Mouse (Mus musculus) urinary bladder, adult 2 months (tissue): Measurements from ENCODE around the gene Myrfl. TPM values are rescaled to one million over a fixed set of nuclear protein-coding genes. Genes with fewer than 3 reads are reported as not detected.

Source experiments
- DNase-seq: peaks from one replicate; pipeline ENCODE4 v3.0.0; 2022; ENCODE audit warnings: low spot score
- polyA plus RNA-seq: library from polyadenylated mRNA; depleted of rRNA; stranded (reverse); fragments of >200 nt; gene quantifications from 2 replicates; pipeline ENCODE4 v1.2.3, GENCODE M21; 2012; rRNA removed

Myrfl gene
- polyA plus RNA-seq, 1 experiment: not detected

- no peak for DNase-seq
These were observed 136.9 kb downstream of the Myrfl start for GRCm38 (mm10) chr10:116759816-116760215.

GRCm38 (mm10) chr10:116755881-116756581 lies 140.7 kb downstream of the Myrfl start:
- no peak for DNase-seq

GRCm38 (mm10) chr10:116754940-116755339 lies 141.8 kb downstream of the Myrfl start:
- no peak for DNase-seq

GRCm38 (mm10) chr10:116750895-116751294 lies 145.8 kb downstream of the Myrfl start:
- DNase-seq: no peak

GRCm38 (mm10) chr10:116750062-116750461 lies 146.7 kb downstream of the Myrfl start:
- DNase-seq: no peak

GRCm38 (mm10) chr10:116748681-116749080 lies 148.0 kb downstream of the Myrfl start:
- DNase-seq: no peak

GRCm38 (mm10) chr10:116746281-116747011 lies 150.3 kb downstream of the Myrfl start:
- DNase-seq: no peak

- DNase-seq: no peak
These were observed 154.0 kb downstream of the Myrfl start for GRCm38 (mm10) chr10:116742696-116743095.

- DNase-seq: no peak
These were observed 154.5 kb downstream of the Myrfl start for GRCm38 (mm10) chr10:116742189-116742588.

GRCm38 (mm10) chr10:116741343-116741742 lies 155.4 kb downstream of the Myrfl start:
- DNase-seq: no peak

GRCm38 (mm10) chr10:116740073-116740472 lies 156.6 kb downstream of the Myrfl start:
- DNase-seq: no peak

GRCm38 (mm10) chr10:116738533-116738932 lies 158.2 kb downstream of the Myrfl start:
- no peak for DNase-seq

- DNase-seq: no peak
These were observed 161.1 kb downstream of the Myrfl start for GRCm38 (mm10) chr10:116735607-116736006.

GRCm38 (mm10) chr10:116733651-116734050 lies 163.1 kb downstream of the Myrfl start:
- no peak for DNase-seq

- no peak for DNase-seq
These were observed 166.6 kb downstream of the Myrfl start for GRCm38 (mm10) chr10:116730033-116730652.

- no peak for DNase-seq
These were observed 167.9 kb downstream of the Myrfl start for GRCm38 (mm10) chr10:116728860-116729259.

GRCm38 (mm10) chr10:116727702-116728298 lies 168.9 kb downstream of the Myrfl start:
- no peak for DNase-seq

Other genes with a start within 250 kb of the Myrfl start
- gene Rab3ip, start 53.9 kb upstream of the Myrfl start, polyA plus RNA-seq: 53.3 and 53.4 TPM in 2 replicates
- gene Gm10271, start 75.7 kb upstream of the Myrfl start, polyA plus RNA-seq: not detected in 2 replicates
- gene Best3, start 89.4 kb upstream of the Myrfl start, polyA plus RNA-seq: 0.14 and 0.21 TPM in 2 replicates
- gene Lrrc10, start 148.4 kb upstream of the Myrfl start, polyA plus RNA-seq: 0.24 and 0.30 TPM in 2 replicates
- 162 and 163 TPM in 2 replicates for gene Cct2, start 166.9 kb upstream of the Myrfl start, polyA plus RNA-seq